Mouse (Mus musculus): ENCODE results near the gene Smap2. TPM values are rescaled to one million over a fixed set of nuclear protein-coding genes. Genes with fewer than 3 reads are reported as not detected.

Gene Smap2
- polyA plus RNA-seq, 1 experiment = 60.0 TPM

GRCm38 (mm10) chr4:120987319-120987718 is 29.7 kb downstream of the Smap2 start:
- TF ChIP-seq CTCF (IDR thresholded peaks at IDR 0.05; ENCODE audit: control insufficient read depth, insufficient read depth, low read length) (no peak), POLR2A (IDR thresholded peaks at IDR 0.05; ENCODE audit: borderline replicate concordance, control insufficient read depth, low read depth, low read length) (no peak)
- H3K4me3 ChIP-seq (replicated peaks; ENCODE audit: control insufficient read depth, low read depth, low read length) = no peak overlapping the region

GRCm38 (mm10) chr4:120986446-120986845 is 30.6 kb downstream of the Smap2 start:
- no peak overlapping the region for H3K4me3 ChIP-seq (replicated peaks; ENCODE audit: control insufficient read depth, low read depth, low read length)
- 4% methylated on average over 6 of the region's 6 CpGs for WGBS
- TF ChIP-seq CTCF (IDR thresholded peaks at IDR 0.05; ENCODE audit: control insufficient read depth, insufficient read depth, low read length) (peak; percentile 49), POLR2A (IDR thresholded peaks at IDR 0.05; ENCODE audit: borderline replicate concordance, control insufficient read depth, low read depth, low read length) (no peak)
- H3K27ac ChIP-seq (ENCODE audit: control insufficient read depth, insufficient read depth, low read depth, low read length, poor library complexity) = no peak overlapping the region
- H3K4me1 ChIP-seq (ENCODE audit: control insufficient read depth, insufficient read depth, low read length) = peaks cover 1% of the 10 kb centered on the region; the same call in 1 of the 2 replicates

More at GRCm38 (mm10) chr4:120987319-120987718, 29.7 kb downstream of the Smap2 start:
- Histone ChIP-seq H3K4me1 (ENCODE audit: control insufficient read depth, insufficient read depth, low read length) (peaks cover 1% of the 10 kb centered on the region; the same call in 1 of the 2 replicates), H3K27ac (ENCODE audit: control insufficient read depth, insufficient read depth, low read depth, low read length, poor library complexity) (no peak overlapping the region)
- WGBS = 62% methylated on average over 4 of the region's 4 CpGs

- WGBS = 41% methylated on average over 3 of the region's 3 CpGs
- H3K4me1 ChIP-seq (ENCODE audit: control insufficient read depth, insufficient read depth, low read length) = peaks cover 2% of the 10 kb centered on the region
- no peak for TF ChIP-seq CTCF (IDR thresholded peaks at IDR 0.05; ENCODE audit: control insufficient read depth, insufficient read depth, low read length)
- TF ChIP-seq POLR2A (IDR thresholded peaks at IDR 0.05; ENCODE audit: borderline replicate concordance, control insufficient read depth, low read depth, low read length) = no peak
- H3K27ac ChIP-seq (ENCODE audit: control insufficient read depth, insufficient read depth, low read depth, low read length, poor library complexity) = no peak overlapping the region
- no peak overlapping the region for H3K4me3 ChIP-seq (replicated peaks; ENCODE audit: control insufficient read depth, low read depth, low read length)
Measured at GRCm38 (mm10) chr4:120978221-120978620, 38.8 kb downstream of the Smap2 start.

- Histone ChIP-seq H3K4me1 (ENCODE audit: control insufficient read depth, insufficient read depth, low read length) (peaks cover 2% of the 10 kb centered on the region), H3K4me3 (replicated peaks; ENCODE audit: control insufficient read depth, low read depth, low read length) (no peak overlapping the region), H3K27ac (ENCODE audit: control insufficient read depth, insufficient read depth, low read depth, low read length, poor library complexity) (peak overlapping the region; percentile 52; the same call in 1 of the 2 replicates)
- 36% methylated on average over 4 of the region's 4 CpGs for whole genome bisulfite sequencing
- no peak for TF ChIP-seq POLR2A (IDR thresholded peaks at IDR 0.05; ENCODE audit: borderline replicate concordance, control insufficient read depth, low read depth, low read length)
- no peak for TF ChIP-seq CTCF (IDR thresholded peaks at IDR 0.05; ENCODE audit: control insufficient read depth, insufficient read depth, low read length)
Measured at GRCm38 (mm10) chr4:120975428-120975734, 41.7 kb downstream of the Smap2 start.

GRCm38 (mm10) chr4:120974711-120975427 is 42.2 kb downstream of the Smap2 start:
- TF ChIP-seq POLR2A (IDR thresholded peaks at IDR 0.05; ENCODE audit: borderline replicate concordance, control insufficient read depth, low read depth, low read length) = no peak
- TF ChIP-seq CTCF (IDR thresholded peaks at IDR 0.05; ENCODE audit: control insufficient read depth, insufficient read depth, low read length) = no peak
- Histone ChIP-seq H3K4me3 (replicated peaks; ENCODE audit: control insufficient read depth, low read depth, low read length) (no peak overlapping the region), H3K27ac (ENCODE audit: control insufficient read depth, insufficient read depth, low read depth, low read length, poor library complexity) (peak overlapping the region; percentile 52), H3K4me1 (ENCODE audit: control insufficient read depth, insufficient read depth, low read length) (peaks cover 2% of the 10 kb centered on the region)
- 36% methylated on average over 11 of the region's 11 CpGs for WGBS

GRCm38 (mm10) chr4:120971842-120972241 is 45.2 kb downstream of the Smap2 start:
- WGBS = 90% methylated on average over 8 of the region's 8 CpGs
- no peak overlapping the region for H3K27ac ChIP-seq (ENCODE audit: control insufficient read depth, insufficient read depth, low read depth, low read length, poor library complexity)
- no peak overlapping the region for H3K4me3 ChIP-seq (replicated peaks; ENCODE audit: control insufficient read depth, low read depth, low read length)
- TF ChIP-seq CTCF (IDR thresholded peaks at IDR 0.05; ENCODE audit: control insufficient read depth, insufficient read depth, low read length) (no peak), POLR2A (IDR thresholded peaks at IDR 0.05; ENCODE audit: borderline replicate concordance, control insufficient read depth, low read depth, low read length) (no peak)
- H3K4me1 ChIP-seq (ENCODE audit: control insufficient read depth, insufficient read depth, low read length) = peaks cover 2% of the 10 kb centered on the region

GRCm38 (mm10) chr4:120969382-120970146 is 47.5 kb downstream of the Smap2 start:
- Histone ChIP-seq H3K27ac (ENCODE audit: control insufficient read depth, insufficient read depth, low read depth, low read length, poor library complexity) (no peak overlapping the region), H3K4me1 (ENCODE audit: control insufficient read depth, insufficient read depth, low read length) (no peaks in the 10 kb centered on the region), H3K4me3 (replicated peaks; ENCODE audit: control insufficient read depth, low read depth, low read length) (no peak overlapping the region)
- no peak for TF ChIP-seq POLR2A (IDR thresholded peaks at IDR 0.05; ENCODE audit: borderline replicate concordance, control insufficient read depth, low read depth, low read length)
- peak; percentile 59 for TF ChIP-seq CTCF (IDR thresholded peaks at IDR 0.05; ENCODE audit: control insufficient read depth, insufficient read depth, low read length)
- WGBS = 80% methylated on average over 5 of the region's 5 CpGs

- TF ChIP-seq CTCF (IDR thresholded peaks at IDR 0.05; ENCODE audit: control insufficient read depth, insufficient read depth, low read length) (no peak), POLR2A (IDR thresholded peaks at IDR 0.05; ENCODE audit: borderline replicate concordance, control insufficient read depth, low read depth, low read length) (no peak)
- Histone ChIP-seq H3K27ac (ENCODE audit: control insufficient read depth, insufficient read depth, low read depth, low read length, poor library complexity) (no peak overlapping the region), H3K4me1 (ENCODE audit: control insufficient read depth, insufficient read depth, low read length) (no peaks in the 10 kb centered on the region), H3K4me3 (replicated peaks; ENCODE audit: control insufficient read depth, low read depth, low read length) (no peak overlapping the region)
- 87% methylated on average over 9 of the region's 9 CpGs for WGBS
Measured at GRCm38 (mm10) chr4:120968486-120968885, 48.6 kb downstream of the Smap2 start.

Data from bone marrow, adult 2 months (tissue).